Mouse (Mus musculus) small intestine, adult 2 months (tissue): ENCODE results near the gene Fsd2. TPM values are rescaled to one million over a fixed set of nuclear protein-coding genes. Genes with fewer than 3 reads are reported as not detected.

Experiments used
- H3K27ac ChIP-seq: fragments of 200-500 bp; 2 replicates; pipeline ENCODE4 v1.5.1; 2012; ENCODE audit warnings: low read depth, low read length, control low read depth, inconsistent platforms; ENCODE audit not compliant: insufficient read depth
- H3K27me3 ChIP-seq: fragments of 200-500 bp; 2 replicates; pipeline ENCODE4 v1.6.1; 2012; ENCODE audit warnings: mild to moderate bottlenecking, moderate library complexity, low read length, inconsistent platforms; ENCODE audit not compliant: control insufficient read depth, insufficient read depth
- H3K36me3 ChIP-seq: fragments of 200-500 bp; 2 replicates; pipeline ENCODE4 v1.6.1; 2012; ENCODE audit warnings: mild to moderate bottlenecking, low read length, control low read depth, inconsistent platforms; ENCODE audit not compliant: control insufficient read depth, insufficient read depth
- H3K4me1 ChIP-seq: fragments of 200-500 bp; 2 replicates; pipeline ENCODE4 v1.6.1; 2012; ENCODE audit warnings: low read length, inconsistent platforms, mixed read lengths; ENCODE audit not compliant: control insufficient read depth, insufficient read depth, insufficient read length
- H3K4me3 ChIP-seq: fragments of 200-500 bp; 2 replicates; pipeline ENCODE4 v1.5.1; 2012; ENCODE audit warnings: low read depth, mild to moderate bottlenecking, control low read depth, inconsistent platforms, low read length, moderate library complexity
- CTCF ChIP-seq: fragments of 200-500 bp; IDR thresholded peaks from 2 replicates; pipeline ENCODE4 v1.5.1; 2012; ENCODE audit warnings: low read depth, mild to moderate bottlenecking, control low read depth, inconsistent platforms, low read length, moderate library complexity, mixed read lengths; ENCODE audit not compliant: insufficient replicate concordance, insufficient read length; ENCODE audit errors: extremely low read depth
- POLR2A ChIP-seq: fragments of 200-500 bp; IDR thresholded peaks from 2 replicates; pipeline ENCODE4 v1.6.1; 2012; ENCODE audit warnings: low read depth, mild to moderate bottlenecking, control low read depth, inconsistent platforms, low read length, moderate library complexity
- WGBS: fragments of 180-500 bp; shearing (Covaris S2); methylation state at CpG from one replicate; pipeline ENCODE4 v1.1.7; 2018; 5-methylcytosine and 5-hydroxymethylcytosine counted together
- polyA plus RNA-seq: library from polyadenylated mRNA; depleted of rRNA; stranded (reverse); fragments of >200 nt; gene quantifications from 2 replicates; pipeline ENCODE4 v1.2.3, GENCODE M21; 2012

Gene Fsd2
- polyA plus RNA-seq, 1 experiment, result 0.08 TPM

DNA sequence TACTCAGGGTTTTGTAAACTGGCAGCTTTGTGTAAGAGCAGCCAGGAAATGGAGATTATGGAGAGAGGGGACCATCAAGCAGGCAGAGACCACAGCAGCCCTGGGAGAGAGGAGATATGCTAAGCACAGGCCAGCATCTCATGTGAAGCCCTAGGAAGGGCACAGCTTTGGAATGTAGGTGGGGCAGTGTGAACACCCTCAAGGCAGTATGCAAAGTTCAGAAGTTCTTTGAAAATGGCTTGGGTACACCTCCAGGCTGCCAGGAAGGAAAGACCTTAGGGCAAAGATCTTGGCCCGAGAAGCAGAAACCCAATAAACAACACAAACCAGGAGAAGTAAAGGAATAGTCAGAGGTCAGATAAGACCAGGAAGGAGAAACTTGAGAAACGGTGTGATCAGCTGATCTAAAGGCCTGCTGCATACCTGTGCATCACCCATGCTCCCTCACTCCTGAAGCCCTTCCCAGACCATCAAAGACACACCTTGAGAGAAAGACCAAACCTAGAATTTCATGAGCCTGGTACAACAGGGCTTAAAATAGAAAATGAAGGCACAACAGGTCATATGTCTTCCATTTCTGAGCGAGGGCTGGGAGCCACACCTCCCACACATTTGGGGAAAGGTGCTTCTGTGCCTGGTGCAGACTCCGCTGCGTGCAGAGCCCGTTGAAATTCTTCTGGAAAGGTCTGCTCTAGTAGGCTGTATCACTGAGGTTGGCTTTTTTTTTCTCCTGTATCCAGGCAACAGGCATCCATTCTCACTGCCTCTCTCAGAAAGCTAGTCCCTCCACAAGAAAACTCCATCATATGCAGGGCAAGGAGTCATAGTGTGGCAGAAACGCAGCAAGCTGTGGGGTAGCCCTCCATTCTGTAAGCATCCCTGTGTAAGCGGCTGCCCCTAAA lies 32.9 kb upstream of the Fsd2 start:
- TF ChIP-seq POLR2A (no peak), CTCF (no peak)
- H3K36me3 ChIP-seq, result peaks cover 33% of the 10 kb centered on the region
- no peaks in the 10 kb centered on the region for H3K27me3 ChIP-seq
- peak overlapping the region; percentile 1; the same call in 1 of the 2 replicates for H3K27ac ChIP-seq
- 64% methylated on average over 8 of the region's 8 CpGs for WGBS
- peaks cover 10% of the 10 kb centered on the region for H3K4me1 ChIP-seq
- no peak overlapping the region for H3K4me3 ChIP-seq

DNA sequence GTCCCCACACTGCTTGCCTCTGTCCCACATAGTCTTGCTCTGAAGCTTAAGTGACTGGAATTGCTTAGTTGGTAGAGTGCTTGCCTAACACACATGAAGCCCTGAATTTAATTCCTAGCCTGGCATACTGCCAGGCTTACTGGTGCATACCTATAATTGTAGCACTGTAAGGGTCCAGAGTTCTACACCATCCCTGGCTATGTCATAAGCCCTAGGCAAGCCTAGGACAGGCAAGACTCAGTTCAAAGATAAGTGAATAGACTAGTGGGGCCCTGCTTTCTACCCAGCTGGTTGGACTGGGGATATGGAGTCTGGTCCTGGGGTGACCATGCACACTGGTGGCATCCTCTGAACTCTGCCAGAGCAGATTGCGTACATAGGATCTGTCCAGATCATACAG lies 30.9 kb upstream of the Fsd2 start:
- Histone ChIP-seq H3K4me3 (no peak overlapping the region), H3K27ac (no peak overlapping the region), H3K36me3 (peaks cover 50% of the 10 kb centered on the region), H3K27me3 (no peaks in the 10 kb centered on the region), H3K4me1 (peaks cover 10% of the 10 kb centered on the region)
- 88% methylated on average over 1 of the region's 1 CpGs for WGBS
- TF ChIP-seq POLR2A (no peak), CTCF (no peak)

DNA sequence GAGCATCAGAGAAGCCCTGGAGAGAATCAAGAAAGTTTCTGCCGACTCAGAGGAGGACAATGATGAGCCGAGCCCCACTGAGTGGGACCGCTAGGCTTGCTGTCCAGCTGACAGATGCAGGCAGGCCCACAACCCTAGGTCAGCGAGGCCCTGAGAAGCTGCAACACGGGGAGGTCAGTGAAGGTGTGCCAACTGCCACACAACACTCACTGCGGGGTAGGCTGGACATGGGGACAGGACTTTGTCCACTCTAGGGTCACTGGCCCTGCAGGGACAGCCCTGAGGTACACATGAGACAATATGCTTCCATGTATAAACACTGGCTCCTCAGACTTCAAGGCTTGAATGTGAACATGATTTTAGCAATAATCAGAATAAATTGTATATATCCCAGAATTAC lies 29.3 kb upstream of the Fsd2 start:
- peaks cover 64% of the 10 kb centered on the region for H3K36me3 ChIP-seq
- H3K4me3 ChIP-seq, result no peak overlapping the region
- H3K27me3 ChIP-seq, result no peaks in the 10 kb centered on the region
- 85% methylated on average over 6 of the region's 6 CpGs for WGBS
- no peak overlapping the region for H3K27ac ChIP-seq
- TF ChIP-seq CTCF (no peak), POLR2A (no peak)
- peaks cover 10% of the 10 kb centered on the region for H3K4me1 ChIP-seq

DNA sequence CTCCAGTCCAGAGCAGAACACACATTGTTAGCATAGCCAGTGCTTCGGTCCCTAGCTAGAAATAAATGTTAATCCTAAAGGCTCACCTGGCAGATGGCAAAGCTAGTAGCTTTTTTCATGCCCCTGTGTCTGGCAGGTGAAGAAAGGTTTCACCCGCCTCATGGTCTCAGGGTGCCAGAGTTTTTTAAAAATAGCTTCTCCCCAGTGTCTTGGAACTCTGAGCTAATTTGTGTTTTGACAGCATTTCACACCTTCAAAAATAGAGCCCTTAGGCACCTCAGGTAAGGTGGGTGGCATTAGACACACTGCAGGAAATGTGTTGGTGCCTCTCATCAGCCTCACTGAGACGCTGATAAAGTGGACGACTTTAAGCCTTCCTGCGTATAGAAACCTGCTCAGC lies 28.3 kb upstream of the Fsd2 start:
- WGBS, result 83% methylated on average over 5 of the region's 5 CpGs
- Histone ChIP-seq H3K4me1 (peaks cover 8% of the 10 kb centered on the region), H3K27ac (no peak overlapping the region), H3K36me3 (peaks cover 69% of the 10 kb centered on the region), H3K27me3 (no peaks in the 10 kb centered on the region), H3K4me3 (no peak overlapping the region)
- TF ChIP-seq CTCF (no peak), POLR2A (no peak)

DNA sequence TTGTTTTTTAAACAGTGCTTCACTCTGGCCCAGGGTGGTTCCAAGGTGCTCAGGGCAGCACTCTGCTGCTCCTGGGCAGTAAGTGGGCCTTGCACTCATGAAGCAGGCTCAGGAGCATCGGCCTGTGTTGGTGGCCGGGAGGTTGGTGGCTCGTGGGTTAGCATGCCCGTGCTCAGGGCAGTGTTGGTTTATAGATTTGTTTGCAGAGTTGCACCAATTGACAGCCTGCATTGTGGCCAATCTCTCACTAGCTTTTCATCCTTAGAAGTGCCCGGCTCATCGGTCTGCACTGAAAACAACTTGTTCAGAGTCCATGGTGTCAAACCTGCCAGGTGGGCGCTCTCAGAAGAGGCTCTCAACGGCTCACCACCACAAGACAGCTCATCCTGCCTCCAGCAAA lies 26.6 kb upstream of the Fsd2 start:
- Histone ChIP-seq H3K27ac (no peak overlapping the region), H3K36me3 (peaks cover 74% of the 10 kb centered on the region), H3K4me3 (no peak overlapping the region), H3K27me3 (no peaks in the 10 kb centered on the region), H3K4me1 (peaks cover 2% of the 10 kb centered on the region)
- TF ChIP-seq CTCF (no peak), POLR2A (no peak)
- 89% methylated on average over 8 of the region's 8 CpGs for WGBS

DNA sequence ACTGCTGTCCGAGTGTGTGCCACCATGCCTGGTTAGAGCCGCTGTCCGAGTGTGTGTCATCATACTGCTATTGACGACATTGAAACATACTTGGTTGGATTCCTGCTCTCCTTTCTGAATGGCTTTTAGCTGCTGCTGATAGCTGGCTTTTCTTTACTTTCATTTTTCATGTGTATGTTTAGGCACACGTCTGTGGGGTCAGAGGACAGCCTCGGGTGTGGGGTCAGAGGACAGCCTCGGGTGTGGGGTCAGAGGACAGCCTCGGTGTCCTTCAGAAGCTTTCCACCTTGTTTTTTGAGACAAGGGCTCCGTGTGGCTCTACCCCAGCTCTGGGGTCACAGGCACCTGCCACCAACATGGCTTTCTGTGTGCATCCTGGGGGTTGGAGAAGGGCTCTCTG lies 25.9 kb upstream of the Fsd2 start:
- H3K4me3 ChIP-seq, result no peak overlapping the region
- TF ChIP-seq CTCF (no peak), POLR2A (no peak)
- peaks cover 2% of the 10 kb centered on the region; the same call in 1 of the 2 replicates for H3K4me1 ChIP-seq
- H3K27me3 ChIP-seq, result no peaks in the 10 kb centered on the region
- WGBS, result 72% methylated on average over 9 of the region's 9 CpGs
- H3K27ac ChIP-seq, result no peak overlapping the region
- H3K36me3 ChIP-seq, result peaks cover 72% of the 10 kb centered on the region

DNA sequence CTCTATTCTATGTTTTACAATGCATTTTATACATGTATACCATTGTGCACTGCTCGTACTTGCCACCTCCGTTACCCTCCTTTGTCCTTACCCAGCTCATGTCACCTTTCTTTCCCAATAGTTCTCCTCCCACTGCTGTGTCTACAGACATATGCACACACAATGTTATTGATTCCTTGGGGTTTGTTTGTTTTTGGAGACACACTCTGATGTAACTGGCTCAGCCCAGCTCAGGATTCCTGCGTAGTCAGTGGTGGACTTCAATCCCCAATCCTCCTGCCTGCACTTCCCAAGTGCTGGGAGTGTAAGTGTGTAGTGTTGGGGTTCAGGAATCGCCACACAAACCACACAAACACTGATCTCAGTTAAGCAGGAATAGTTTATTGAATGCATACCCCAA lies 20.5 kb upstream of the Fsd2 start:
- peaks cover 41% of the 10 kb centered on the region for H3K36me3 ChIP-seq
- H3K27ac ChIP-seq, result no peak overlapping the region

More for the DNA sequence above, 20.5 kb upstream of the Fsd2 start:
- no peak overlapping the region for H3K4me3 ChIP-seq
- 90% methylated on average over 4 of the region's 4 CpGs for WGBS
- H3K27me3 ChIP-seq, result no peaks in the 10 kb centered on the region
- TF ChIP-seq POLR2A (no peak), CTCF (no peak)
- H3K4me1 ChIP-seq, result peaks cover 6% of the 10 kb centered on the region; the same call in 1 of the 2 replicates
